Mouse (Mus musculus): ENCODE data around the gene Zfp628. TPM values are rescaled to one million over a fixed set of nuclear protein-coding genes. Genes with fewer than 3 reads are reported as not detected.

Zfp628 gene
- polyA plus RNA-seq, 1 experiment, result 12.7 TPM

- 68% methylated on average over 4 of the region's 4 CpGs for WGBS
Measured at GRCm38 (mm10) chr7:4934160-4934914, 19.3 kb downstream of the Zfp628 start.

GRCm38 (mm10) chr7:4936832-4937231, 21.8 kb downstream of the Zfp628 start:
- no peak for DNase-seq (ENCODE audit: low read depth, low spot score)
- 46% methylated on average over 10 of the region's 10 CpGs for WGBS

More at GRCm38 (mm10) chr7:4934160-4934914, 19.3 kb downstream of the Zfp628 start:
- no peak for DNase-seq (ENCODE audit: low read depth, low spot score)

DNA sequence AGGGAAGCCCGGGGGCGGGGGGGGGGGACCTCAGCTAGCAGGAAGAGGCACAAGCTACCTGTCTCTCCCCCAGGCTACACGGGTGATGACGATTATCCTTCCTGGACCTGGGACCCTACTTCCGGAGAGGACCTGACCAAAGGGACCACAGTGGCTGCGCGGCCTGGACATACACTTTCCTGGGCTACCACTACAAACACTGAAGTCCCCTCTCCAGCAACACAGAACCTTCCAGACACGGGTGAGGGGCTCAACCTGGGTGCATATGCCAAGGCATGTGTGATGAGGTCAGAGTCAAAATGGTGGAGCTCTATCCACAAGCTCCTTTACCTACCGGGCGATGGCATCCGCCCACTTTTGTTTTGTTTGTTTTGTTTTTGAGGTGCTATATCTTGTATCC, 22.4 kb downstream of the Zfp628 start:
- DNase-seq (ENCODE audit: low read depth, low spot score), result no peak
- 75% methylated on average over 11 of the region's 11 CpGs for WGBS

DNA sequence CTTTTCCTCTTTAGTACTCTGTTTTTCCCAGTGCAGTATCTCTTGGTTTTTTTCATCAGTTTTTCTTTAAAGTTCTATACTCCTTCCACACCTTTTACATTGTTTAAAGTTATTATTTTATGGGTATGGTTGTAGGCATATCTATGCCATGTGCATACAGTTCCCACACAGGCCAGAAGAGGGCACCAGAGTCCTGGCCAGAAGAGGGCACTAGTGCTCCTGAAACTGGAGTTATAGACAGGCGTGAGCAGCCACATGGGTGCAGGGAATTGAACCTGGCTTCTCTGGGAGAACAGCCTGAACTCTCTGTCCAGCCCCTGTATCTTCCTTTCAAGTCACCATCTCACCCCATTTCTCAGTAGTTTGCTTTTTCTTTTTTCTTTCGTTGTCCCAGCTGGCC, 23.4 kb downstream of the Zfp628 start:
- peak; percentile 31 for DNase-seq (ENCODE audit: low read depth, low spot score)

GRCm38 (mm10) chr7:4940068-4940479, 25.1 kb downstream of the Zfp628 start:
- 14% methylated on average over 9 of the region's 9 CpGs for whole genome bisulfite sequencing
- DNase-seq (ENCODE audit: low read depth, low spot score), result peak; percentile 65

More for the DNA sequence above, 23.4 kb downstream of the Zfp628 start:
- WGBS, result 50% methylated on average over 2 of the region's 2 CpGs

DNA sequence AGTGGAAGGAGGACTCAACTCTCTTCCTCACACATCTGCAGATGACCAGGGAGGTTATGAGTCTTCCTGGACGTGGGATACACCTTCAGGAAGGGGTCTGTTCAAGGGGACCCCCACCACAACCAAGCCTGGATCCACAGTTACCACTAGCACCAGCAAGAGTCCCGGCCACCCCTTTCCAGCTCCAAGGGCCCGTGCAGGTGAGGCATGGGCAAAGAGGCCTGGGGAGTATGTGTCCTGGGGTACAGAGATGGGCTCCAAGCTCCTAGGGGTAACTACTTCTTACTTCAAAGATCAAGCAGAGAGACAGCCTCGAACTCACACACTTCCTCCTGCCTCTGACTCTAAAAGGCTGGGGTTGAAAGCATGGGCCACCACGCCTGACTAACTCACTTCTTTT, 27.7 kb downstream of the Zfp628 start:
- DNase-seq (ENCODE audit: low read depth, low spot score), result no peak
- WGBS, result 41% methylated on average over 5 of the region's 5 CpGs

DNA sequence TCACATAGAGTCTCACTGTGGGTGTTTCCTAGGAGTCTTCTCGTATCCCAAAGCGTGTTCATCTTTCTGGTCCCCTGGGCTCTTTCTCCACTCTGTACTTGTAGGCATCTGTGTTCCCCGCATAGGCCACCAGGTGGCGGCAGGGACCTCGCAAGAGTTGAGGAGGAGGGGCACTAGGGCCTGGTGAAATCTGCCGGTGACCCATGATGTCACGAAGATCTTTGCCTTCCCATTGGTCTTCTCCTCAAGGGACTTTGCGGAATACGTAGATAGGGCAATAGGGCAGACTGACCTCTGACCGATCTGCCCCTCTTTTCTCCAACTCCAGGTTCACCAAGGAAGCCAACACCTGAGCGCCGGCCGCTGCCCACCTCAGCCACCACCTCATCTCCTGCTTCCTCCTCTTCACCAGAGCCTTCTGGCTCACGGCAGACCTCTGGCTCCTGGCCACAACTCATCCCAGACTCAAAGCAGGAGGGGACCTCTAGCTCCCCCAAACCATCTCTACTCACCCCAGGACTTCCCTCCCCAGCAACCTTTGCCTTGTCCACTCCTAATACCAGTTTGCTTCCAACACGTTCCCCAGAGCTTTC, 28.3 kb downstream of the Zfp628 start:
- DNase-seq (ENCODE audit: low read depth, low spot score), result peak; percentile 92
- 10% methylated on average over 15 of the region's 15 CpGs for WGBS

GRCm38 (mm10) chr7:4947855-4948254, 32.8 kb downstream of the Zfp628 start:
- no peak for DNase-seq (ENCODE audit: low read depth, low spot score)
- 16% methylated on average over 2 of the region's 2 CpGs for WGBS

DNA sequence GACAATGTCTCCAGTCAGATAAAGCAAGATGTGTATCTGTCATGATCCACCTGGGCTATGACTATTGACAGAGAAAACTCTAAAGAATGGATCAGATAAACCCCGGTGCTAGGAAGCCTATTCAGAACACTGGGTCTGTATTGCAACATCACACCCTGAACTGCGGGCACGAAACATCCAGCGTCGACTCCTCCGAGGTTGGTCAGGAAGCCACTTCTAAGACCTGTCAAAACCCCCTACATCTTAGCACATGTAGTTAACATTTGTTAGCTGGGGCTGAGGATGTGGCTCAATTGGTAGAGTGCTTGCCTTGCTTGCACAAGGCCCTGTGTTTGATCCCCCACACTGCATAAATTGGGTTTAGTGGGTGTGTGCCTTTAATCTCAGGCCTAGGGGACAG, 33.4 kb downstream of the Zfp628 start:
- WGBS, result 53% methylated on average over 6 of the region's 6 CpGs

DNA sequence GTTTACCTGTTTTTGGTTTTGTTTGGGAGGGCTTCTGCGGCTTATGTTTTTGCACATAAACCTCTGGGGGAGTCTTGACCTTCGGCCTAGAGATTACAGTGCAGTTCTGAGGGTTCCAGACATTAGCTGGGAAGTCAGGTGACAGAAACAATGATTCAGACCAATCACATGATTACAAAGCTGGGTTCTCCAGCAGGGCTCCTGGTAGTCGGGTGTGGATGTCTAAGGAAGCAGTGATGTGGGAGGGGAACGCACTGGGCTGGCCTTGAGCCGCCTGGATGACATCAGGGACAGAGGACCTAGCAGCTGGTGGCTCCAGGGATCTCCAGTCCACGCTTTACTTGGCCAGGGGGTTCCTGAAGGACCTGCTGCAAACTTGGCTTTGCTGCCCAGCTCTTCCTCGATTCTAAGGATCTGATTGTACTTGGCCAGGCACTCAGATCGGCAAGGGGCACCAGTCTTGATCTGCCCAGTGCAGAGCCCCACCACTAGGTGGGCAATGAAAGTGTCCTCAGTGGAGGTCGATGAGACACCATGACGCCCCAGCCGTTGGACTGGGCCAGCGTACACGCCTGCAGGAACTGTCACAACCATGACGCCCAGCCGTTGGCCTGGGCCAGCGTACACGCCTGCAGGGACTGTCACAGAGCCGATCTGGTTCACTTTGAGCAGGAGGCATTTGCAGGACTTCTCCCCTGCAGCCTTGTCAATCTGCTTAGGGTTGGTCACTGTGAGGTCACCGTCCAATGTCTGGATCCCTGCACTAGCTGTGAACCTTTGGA, 35.7 kb downstream of the Zfp628 start:
- DNase-seq (ENCODE audit: low read depth, low spot score), result no peak
- 73% methylated on average over 19 of the region's 19 CpGs for WGBS

More for the DNA sequence above, 33.4 kb downstream of the Zfp628 start:
- no peak for DNase-seq (ENCODE audit: low read depth, low spot score)

DNA sequence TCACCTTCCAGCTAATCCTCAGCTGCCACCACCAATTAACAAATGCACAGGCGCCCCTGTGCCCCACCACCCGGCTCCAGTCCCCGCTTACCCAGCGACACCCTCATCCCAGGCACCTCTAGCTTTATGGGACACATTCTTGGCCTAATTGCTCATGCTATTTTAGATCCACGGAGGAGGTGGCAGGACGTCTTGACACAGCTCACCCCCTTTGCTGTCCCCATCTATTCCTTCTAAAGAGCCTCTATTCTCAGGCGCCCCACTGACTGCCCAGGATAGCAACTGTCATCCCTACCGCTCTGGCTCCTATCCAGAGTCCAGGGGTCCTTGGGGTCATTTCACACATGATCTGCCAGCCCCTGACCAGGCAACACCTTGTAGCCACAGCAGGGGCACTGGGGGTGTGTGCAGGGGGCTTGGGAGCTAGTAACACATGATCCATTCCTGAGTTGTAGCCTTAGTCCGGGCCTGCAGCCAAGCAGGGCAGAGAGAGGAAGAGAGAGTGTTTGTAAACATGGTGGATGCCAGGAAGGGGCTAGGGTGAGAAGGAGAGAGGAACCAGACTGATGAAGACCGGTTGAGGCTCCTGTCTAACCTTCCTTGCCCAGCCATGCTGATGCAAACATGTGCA, 38.9 kb downstream of the Zfp628 start:
- WGBS, result 37% methylated on average over 10 of the region's 10 CpGs
- DNase-seq (ENCODE audit: low read depth, low spot score), result no peak

DNA sequence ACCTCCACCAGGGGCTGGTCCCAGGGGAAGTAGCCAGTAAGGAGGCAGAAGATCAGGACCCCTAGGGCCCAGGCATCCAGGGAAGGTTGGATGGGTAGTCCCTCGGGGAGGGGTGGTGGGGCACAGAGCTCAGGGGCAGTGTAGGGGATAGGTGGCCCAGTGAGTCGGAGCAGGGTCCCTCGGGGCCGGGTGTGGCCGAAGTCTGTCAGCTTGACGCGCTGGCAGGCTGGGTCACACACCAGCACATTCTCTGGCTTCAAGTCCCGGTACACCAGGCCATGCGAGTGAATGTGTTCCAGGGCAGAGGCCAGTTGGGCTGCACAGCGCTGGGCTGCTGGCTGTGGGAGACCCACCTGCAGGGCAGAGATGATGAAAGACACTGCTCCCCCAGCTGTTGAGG, 42.3 kb downstream of the Zfp628 start:
- no peak for DNase-seq (ENCODE audit: low read depth, low spot score)
- 87% methylated on average over 10 of the region's 10 CpGs for WGBS

GRCm38 (mm10) chr7:4963527-4963926, 48.5 kb downstream of the Zfp628 start:
- WGBS, result 42% methylated on average over 5 of the region's 5 CpGs
- no peak for DNase-seq (ENCODE audit: low read depth, low spot score)

DNA sequence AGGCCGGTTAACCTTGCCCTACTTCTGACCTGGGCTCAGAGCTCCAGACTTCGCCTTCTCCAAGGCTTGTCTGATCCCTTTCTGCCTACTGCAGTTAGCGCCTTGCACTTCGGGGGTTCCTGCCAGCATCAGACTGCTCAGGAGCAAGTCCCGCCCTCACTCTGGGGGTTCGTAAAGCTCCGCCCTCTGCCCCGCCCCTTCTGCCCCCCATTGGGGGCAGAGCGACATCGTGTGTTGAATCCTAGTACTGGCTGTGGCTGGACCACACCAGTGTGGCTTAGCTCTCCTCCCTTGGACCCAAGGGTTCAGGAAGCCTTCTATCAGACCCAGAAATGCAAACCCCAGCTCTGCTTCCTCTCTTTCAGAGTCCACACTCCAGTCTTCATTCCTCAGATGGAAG, 49.3 kb downstream of the Zfp628 start, which contains the start of gene Sbk2:
Gene Sbk2, minus strand, starts transcription at position 135 of the 400 bp plus-strand sequence.
- 2% methylated on average over 10 of the region's 10 CpGs for WGBS
- no peak for DNase-seq (ENCODE audit: low read depth, low spot score)

DNA sequence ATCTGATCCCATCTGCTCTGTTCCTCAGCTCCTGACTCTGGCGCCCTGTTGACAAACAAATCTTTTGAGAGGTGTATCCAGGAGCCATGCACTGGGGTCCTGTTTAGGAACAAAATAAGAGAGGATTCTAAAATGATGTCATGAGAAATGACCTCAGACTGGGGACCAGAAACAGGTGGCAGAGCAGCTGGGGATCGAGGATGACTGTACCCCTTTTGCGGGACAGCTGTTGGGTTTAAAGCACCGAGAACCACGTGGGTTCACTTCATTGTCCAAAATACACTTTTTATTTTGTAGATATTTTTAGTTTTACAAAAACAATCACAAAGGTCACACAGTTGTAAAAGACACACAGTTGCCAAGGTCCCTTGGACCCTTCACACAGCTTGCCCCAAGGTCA, 50.0 kb downstream of the Zfp628 start:
- DNase-seq (ENCODE audit: low read depth, low spot score), result no peak
- 73% methylated on average over 5 of the region's 5 CpGs for WGBS

- no peak for DNase-seq (ENCODE audit: low read depth, low spot score)
- 43% methylated on average over 6 of the region's 6 CpGs for WGBS
Measured at GRCm38 (mm10) chr7:4971068-4971467, 56.1 kb downstream of the Zfp628 start, which contains the start of gene Sbk3. Gene Sbk3 (minus strand): TSS chr7:4971168.
